Mouse (Mus musculus): ENCODE results near the gene Sp100. TPM values are rescaled to one million over a fixed set of nuclear protein-coding genes. Genes with fewer than 3 reads are reported as not detected.

Gene Sp100
- 1 to 10 TPM in 1 of 2 experiments, under 1 TPM in 1; 0.20 to 2.0 TPM for polyA plus RNA-seq (2012; fragmentation: generic; extraction: Trizol)

DNA sequence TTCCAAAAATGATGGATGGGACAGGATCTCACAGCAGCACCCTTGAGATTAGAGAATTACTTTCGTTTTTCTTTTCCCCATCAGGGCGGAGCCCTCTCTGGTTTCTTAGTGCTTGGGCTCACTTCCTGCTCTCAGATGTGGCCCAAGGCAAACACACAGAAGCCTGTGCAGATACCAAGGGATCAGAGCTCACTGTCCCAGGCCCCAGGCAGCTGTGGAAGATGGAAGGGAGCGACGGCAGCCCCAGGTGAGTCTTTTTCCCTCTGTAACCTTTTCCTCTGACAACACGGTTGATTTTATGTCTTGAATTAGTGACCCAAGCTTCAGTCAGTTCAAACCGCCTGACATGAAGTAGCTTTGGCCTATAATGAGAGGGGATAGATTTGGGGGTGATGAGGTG lies at the start of gene Sp100:
Sp100 (plus strand) TSS at position 108 of the 400 bp plus-strand sequence.

GRCm38 (mm10) chr1:85600078-85600477 lies 49.7 kb upstream of the Sp100 start, which contains the start of gene Sp140:
TSS of gene Sp140 (plus strand) at chr1:85600378.

Other genes starting within 250 kb of the Sp100 start
- gene G530012D18Rik, start 74.3 kb upstream of the Sp100 start, polyA plus RNA-seq (2012; fragmentation: generic; extraction: Trizol): under 1 TPM in 1 of 2 experiments, not detected in 1; 0.38 TPM
- gene Sp110, start 51.2 kb upstream of the Sp100 start, polyA plus RNA-seq (2012; fragmentation: generic; extraction: Trizol): under 1 TPM; 0.04 to 0.57 TPM
- 1 to 10 TPM in 1 of 2 experiments, under 1 TPM in 1; 0.11 to 6.5 TPM for gene Sp140, start 49.6 kb upstream of the Sp100 start, polyA plus RNA-seq (2012; fragmentation: generic; extraction: Trizol)
- gene A630001G21Rik, start 128.7 kb downstream of the Sp100 start, polyA plus RNA-seq (2012; fragmentation: generic; extraction: Trizol): under 1 TPM; 0.06 to 0.70 TPM
- gene Cab39, start 143.5 kb downstream of the Sp100 start, polyA plus RNA-seq (2012; fragmentation: generic; extraction: Trizol): 1 to 10 TPM; 1.4 to 9.6 TPM
- gene Itm2c, start 244.3 kb downstream of the Sp100 start, polyA plus RNA-seq (2012; fragmentation: generic; extraction: Trizol): 100 to 1,000 TPM in 1 of 2 experiments, 10 to 100 TPM in 1; 49.0 to 235 TPM